Mouse (Mus musculus): ENCODE results near the gene Enkur.
"Not testable (repeated sequence)": the region's sequence is repeated elsewhere in the genome, so short reads cannot be mapped to it uniquely, and the experiment has no call there.

Gene Enkur

GRCm38 (mm10) chr2:21204912-21205830 is at the start of gene Enkur, which contains the start of gene Thnsl1:
Gene Enkur, minus strand, starts transcription at chr2:21205365.
Gene Thnsl1, plus strand, starts transcription at chr2:21205724.
- DNase-seq, result peak; percentile 98 to 99

- DNase-seq, result no peak
Observed at GRCm38 (mm10) chr2:21254308-21254707, 49.1 kb upstream of the Enkur start.

- DNase-seq, result no peak
Observed at GRCm38 (mm10) chr2:21253644-21254043, 48.5 kb upstream of the Enkur start.

GRCm38 (mm10) chr2:21245477-21246102 is 40.4 kb upstream of the Enkur start:
- DNase-seq, result no peak

- DNase-seq, result no peak
Observed at GRCm38 (mm10) chr2:21244986-21245385, 39.8 kb upstream of the Enkur start.

- not testable (repeated sequence) for DNase-seq
Observed at GRCm38 (mm10) chr2:21244104-21244503, 38.9 kb upstream of the Enkur start.

- DNase-seq, result peak in 1 of 2 experiments; percentile 40
Observed at GRCm38 (mm10) chr2:21236846-21237245, 31.7 kb upstream of the Enkur start.

GRCm38 (mm10) chr2:21235844-21236386 is 30.8 kb upstream of the Enkur start:
- DNase-seq, result no peak

GRCm38 (mm10) chr2:21234871-21235648 is 29.9 kb upstream of the Enkur start:
- peak; percentile 54 to 61 for DNase-seq

- DNase-seq, result no peak
Observed at GRCm38 (mm10) chr2:21231147-21231546, 26.0 kb upstream of the Enkur start.

- no peak for DNase-seq
Observed at GRCm38 (mm10) chr2:21230276-21230675, 25.1 kb upstream of the Enkur start.

- no peak for DNase-seq
Observed at GRCm38 (mm10) chr2:21222453-21223384, 17.6 kb upstream of the Enkur start.

GRCm38 (mm10) chr2:21215284-21215683 is 10.1 kb upstream of the Enkur start:
- DNase-seq, result no peak

- DNase-seq, result no peak
Observed at GRCm38 (mm10) chr2:21214322-21214721, 9.2 kb upstream of the Enkur start.

GRCm38 (mm10) chr2:21211361-21211760 is 6.2 kb upstream of the Enkur start:
- DNase-seq, result no peak

- DNase-seq, result no peak
Observed at GRCm38 (mm10) chr2:21206278-21206677, 1.1 kb upstream of the Enkur start.

GRCm38 (mm10) chr2:21205831-21206159 is 630 bp upstream of the Enkur start:
- DNase-seq, result no peak

GRCm38 (mm10) chr2:21202754-21203153 is 2.4 kb downstream of the Enkur start:
- no peak for DNase-seq

GRCm38 (mm10) chr2:21199051-21199450 is 6.1 kb downstream of the Enkur start:
- DNase-seq, result no peak

- DNase-seq, result no peak
Observed at GRCm38 (mm10) chr2:21195233-21195632, 9.9 kb downstream of the Enkur start.

- DNase-seq, result no peak
Observed at GRCm38 (mm10) chr2:21191232-21191631, 13.9 kb downstream of the Enkur start.

- DNase-seq, result no peak
Observed at GRCm38 (mm10) chr2:21188610-21189009, 16.6 kb downstream of the Enkur start.
